Mouse (Mus musculus): ENCODE results near the gene Tm6sf2.

DNA sequence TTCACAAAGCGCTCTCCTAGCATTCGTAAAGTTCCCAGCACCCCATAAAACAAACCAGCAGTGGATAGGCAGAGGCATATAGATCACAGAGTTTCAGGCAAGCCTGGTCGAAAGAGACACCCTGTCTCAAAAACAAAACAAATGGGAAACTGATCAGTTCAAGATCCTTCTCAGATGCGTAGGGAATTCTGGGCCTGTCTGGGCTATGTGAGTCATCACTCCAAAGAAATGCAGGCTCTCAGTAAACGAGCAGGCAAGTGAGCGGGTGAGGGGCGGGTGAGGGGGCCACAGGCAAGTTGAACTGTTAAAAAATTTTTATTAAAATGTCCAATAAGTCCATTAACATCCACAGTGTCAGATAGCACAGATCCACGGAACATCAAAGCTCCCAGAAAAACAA, 20.1 kb downstream of the Tm6sf2 start:
- TF ChIP-seq POLR2A (IDR thresholded peaks at IDR 0.05; ENCODE audit: borderline replicate concordance, low read depth, low read length) (no peak), CTCF (IDR thresholded peaks at IDR 0.05; ENCODE audit: low read depth, low read length) (no peak)
